Mouse (Mus musculus) hindbrain, embryonic 14.5 days (tissue): ENCODE data around the gene Lyrm2. TPM values are rescaled to one million over a fixed set of nuclear protein-coding genes. Genes with fewer than 3 reads are reported as not detected.

Experiments
- ATAC-seq: fragments of 200-750 bp; cut with Nextera tagmentation; 2 replicates; pipeline ENCODE4 v1.8.0; 2017; ENCODE audit warnings: moderate number of reproducible peaks, mild to moderate bottlenecking, moderate TSS enrichment, moderate library complexity; ENCODE audit not compliant: low FRiP score
- DNase-seq: peaks from one replicate; pipeline ENCODE4 v3.0.0-alpha.2; 2015; ENCODE audit warnings: low spot score
- H3K27ac ChIP-seq: fragments of 300-500 bp; sonication (generic); 2 replicates; pipeline ENCODE4 v1.5.1; 2014; ENCODE audit warnings: mild to moderate bottlenecking, moderate library complexity
- H3K27me3 ChIP-seq: fragments of 300-500 bp; sonication (generic); 2 replicates; pipeline ENCODE4 v1.6.1; 2014; ENCODE audit warnings: mild to moderate bottlenecking, low read length, mixed read lengths; ENCODE audit not compliant: control insufficient read depth, insufficient read depth
- H3K36me3 ChIP-seq: fragments of 300-500 bp; sonication (generic); replicated peaks from 2 replicates; pipeline ENCODE4 v1.6.1; 2014; ENCODE audit not compliant: control insufficient read depth, insufficient read depth
- H3K4me1 ChIP-seq: fragments of 300-500 bp; sonication (generic); replicated peaks from 2 replicates; pipeline ENCODE4 v1.6.1; 2014; ENCODE audit warnings: antibody characterized with exemption, low read length, mixed read lengths; ENCODE audit not compliant: control insufficient read depth, insufficient read depth
- H3K4me2 ChIP-seq: fragments of 300-500 bp; sonication (generic); replicated peaks from 2 replicates; pipeline ENCODE4 v1.6.1; 2014; ENCODE audit warnings: mild to moderate bottlenecking, moderate library complexity
- H3K4me3 ChIP-seq: fragments of 300-500 bp; sonication (generic); replicated peaks from 2 replicates; pipeline ENCODE4 v1.5.1; 2014; ENCODE audit warnings: mild to moderate bottlenecking, low read length
- H3K9ac ChIP-seq: fragments of 300-500 bp; sonication (generic); 2 replicates; pipeline ENCODE4 v1.6.1; 2014
- H3K9me3 ChIP-seq: fragments of 300-500 bp; sonication (generic); 2 replicates; pipeline ENCODE4 v1.6.1; 2016; ENCODE audit warnings: low read length; ENCODE audit not compliant: control insufficient read depth
- WGBS: fragments of 180-500 bp; shearing (Covaris S2); extraction: QIAGEN DNeasy Blood & Tissue Kit; methylation state at CpG from one replicate; pipeline ENCODE4 v1.1.7; 2014; 5-methylcytosine and 5-hydroxymethylcytosine counted together
- polyA plus RNA-seq: library from polyadenylated mRNA; unstranded; fragments of >200 nt; fragmentation: Nextera tagmentation; extraction: Ambion mirVana; gene quantifications from 2 replicates; pipeline ENCODE4 v1.2.1, GENCODE M21; 2014

Gene Lyrm2
- 100 and 120 TPM in 2 replicates for polyA plus RNA-seq

- ATAC-seq (peak; percentile 95), DNase-seq (peak; percentile 85)
- Histone ChIP-seq H3K27ac (peak within 1 kb of the TSS; percentile 99), H3K9me3 (no peaks in the 10 kb centered on the region), H3K36me3 (peaks cover 7% of the 10 kb centered on the region; the same call in 1 of the 2 replicates), H3K4me1 (peaks cover 8% of the 10 kb centered on the region), H3K27me3 (no peaks in the 10 kb centered on the region), H3K9ac (peak within 1 kb of the TSS; percentile 90), H3K4me2 (peak within 1 kb of the TSS; percentile 67), H3K4me3 (peak within 1 kb of the TSS; percentile 76)
- WGBS = under 1% methylated on average over 53 of the region's 53 CpGs
Observed at GRCm38 (mm10) chr4:32799966-32800576, at the start of gene Lyrm2. Lyrm2 (plus strand) TSS chr4:32800253.

GRCm38 (mm10) chr4:32750711-32751110, 49.3 kb upstream of the Lyrm2 start:
- Histone ChIP-seq H3K27ac (no peak overlapping the region), H3K4me1 (no peaks in the 10 kb centered on the region), H3K36me3 (peaks cover 89% of the 10 kb centered on the region), H3K27me3 (no peaks in the 10 kb centered on the region), H3K9me3 (no peaks in the 10 kb centered on the region), H3K9ac (no peak overlapping the region), H3K4me2 (no peak overlapping the region), H3K4me3 (no peak overlapping the region)
- ATAC-seq (no peak), DNase-seq (no peak)
- 88% methylated on average over 1 of the region's 1 CpGs for WGBS

- Histone ChIP-seq H3K36me3 (peaks cover 80% of the 10 kb centered on the region), H3K27ac (no peak overlapping the region)
- 92% methylated on average over 2 of the region's 2 CpGs for WGBS
Observed at GRCm38 (mm10) chr4:32757430-32757829, 42.6 kb upstream of the Lyrm2 start.

GRCm38 (mm10) chr4:32767471-32767870, 32.6 kb upstream of the Lyrm2 start:
- DNase-seq (no peak), ATAC-seq (no peak)
- Histone ChIP-seq H3K36me3 (peaks cover 85% of the 10 kb centered on the region), H3K27ac (no peak overlapping the region), H3K27me3 (no peaks in the 10 kb centered on the region), H3K4me2 (no peak overlapping the region), H3K9me3 (no peaks in the 10 kb centered on the region), H3K4me3 (no peak overlapping the region), H3K9ac (no peak overlapping the region), H3K4me1 (no peaks in the 10 kb centered on the region)
- WGBS = 84% methylated on average over 7 of the region's 7 CpGs

More at GRCm38 (mm10) chr4:32757430-32757829, 42.6 kb upstream of the Lyrm2 start:
- no peak overlapping the region for H3K4me3 ChIP-seq
- DNase-seq (no peak), ATAC-seq (no peak)
- no peak overlapping the region for H3K9ac ChIP-seq
- H3K4me1 ChIP-seq = no peaks in the 10 kb centered on the region
- H3K27me3 ChIP-seq = no peaks in the 10 kb centered on the region
- no peak overlapping the region for H3K4me2 ChIP-seq
- no peaks in the 10 kb centered on the region for H3K9me3 ChIP-seq

- WGBS = 96% methylated on average over 10 of the region's 10 CpGs
- Histone ChIP-seq H3K9me3 (no peaks in the 10 kb centered on the region), H3K27me3 (no peaks in the 10 kb centered on the region), H3K4me3 (no peak overlapping the region), H3K4me1 (no peaks in the 10 kb centered on the region), H3K4me2 (no peak overlapping the region), H3K9ac (no peak overlapping the region), H3K27ac (no peak overlapping the region), H3K36me3 (peaks cover 85% of the 10 kb centered on the region)
- DNase-seq = no peak
- no peak for ATAC-seq
Observed at GRCm38 (mm10) chr4:32768046-32768445, 32.0 kb upstream of the Lyrm2 start.

- Histone ChIP-seq H3K27me3 (no peaks in the 10 kb centered on the region), H3K9ac (no peak overlapping the region), H3K4me1 (no peaks in the 10 kb centered on the region), H3K27ac (no peak overlapping the region), H3K36me3 (peaks cover 90% of the 10 kb centered on the region), H3K4me3 (no peak overlapping the region), H3K9me3 (no peaks in the 10 kb centered on the region), H3K4me2 (no peak overlapping the region)
- 97% methylated on average over 7 of the region's 7 CpGs for WGBS
- no peak for DNase-seq
- no peak for ATAC-seq
Observed at GRCm38 (mm10) chr4:32770284-32770810, 29.7 kb upstream of the Lyrm2 start.

- ATAC-seq = no peak
Observed at GRCm38 (mm10) chr4:32779996-32780395, 20.1 kb upstream of the Lyrm2 start.

GRCm38 (mm10) chr4:32787110-32787509, 12.9 kb upstream of the Lyrm2 start:
- Histone ChIP-seq H3K9ac (no peak overlapping the region), H3K27ac (no peak overlapping the region), H3K27me3 (no peaks in the 10 kb centered on the region), H3K4me2 (no peak overlapping the region), H3K36me3 (no peaks in the 10 kb centered on the region), H3K9me3 (no peaks in the 10 kb centered on the region), H3K4me3 (no peak overlapping the region), H3K4me1 (no peaks in the 10 kb centered on the region)
- 90% methylated on average over 1 of the region's 1 CpGs for WGBS
- ATAC-seq (no peak), DNase-seq (no peak)

More at GRCm38 (mm10) chr4:32779996-32780395, 20.1 kb upstream of the Lyrm2 start:
- no peaks in the 10 kb centered on the region for H3K4me1 ChIP-seq
- DNase-seq = no peak
- no peak overlapping the region for H3K9ac ChIP-seq
- H3K9me3 ChIP-seq = no peaks in the 10 kb centered on the region
- H3K4me3 ChIP-seq = no peak overlapping the region
- H3K4me2 ChIP-seq = no peak overlapping the region
- H3K36me3 ChIP-seq = peaks cover 22% of the 10 kb centered on the region
- no peaks in the 10 kb centered on the region for H3K27me3 ChIP-seq
- 98% methylated on average over 4 of the region's 4 CpGs for WGBS
- no peak overlapping the region for H3K27ac ChIP-seq

- H3K27me3 ChIP-seq = no peaks in the 10 kb centered on the region
- H3K9me3 ChIP-seq = no peaks in the 10 kb centered on the region
- no peak overlapping the region for H3K4me3 ChIP-seq
- DNase-seq = no peak
- no peaks in the 10 kb centered on the region for H3K4me1 ChIP-seq
- no peak overlapping the region for H3K27ac ChIP-seq
- ATAC-seq = no peak
- WGBS = 84% methylated on average over 4 of the region's 4 CpGs
- H3K36me3 ChIP-seq = no peaks in the 10 kb centered on the region
- H3K4me2 ChIP-seq = no peak overlapping the region
- no peak overlapping the region for H3K9ac ChIP-seq
Observed at GRCm38 (mm10) chr4:32789020-32789419, 11.0 kb upstream of the Lyrm2 start.
